ENCODE assay signal across 9 mouse cellular contexts in the genomic region with DNA sequence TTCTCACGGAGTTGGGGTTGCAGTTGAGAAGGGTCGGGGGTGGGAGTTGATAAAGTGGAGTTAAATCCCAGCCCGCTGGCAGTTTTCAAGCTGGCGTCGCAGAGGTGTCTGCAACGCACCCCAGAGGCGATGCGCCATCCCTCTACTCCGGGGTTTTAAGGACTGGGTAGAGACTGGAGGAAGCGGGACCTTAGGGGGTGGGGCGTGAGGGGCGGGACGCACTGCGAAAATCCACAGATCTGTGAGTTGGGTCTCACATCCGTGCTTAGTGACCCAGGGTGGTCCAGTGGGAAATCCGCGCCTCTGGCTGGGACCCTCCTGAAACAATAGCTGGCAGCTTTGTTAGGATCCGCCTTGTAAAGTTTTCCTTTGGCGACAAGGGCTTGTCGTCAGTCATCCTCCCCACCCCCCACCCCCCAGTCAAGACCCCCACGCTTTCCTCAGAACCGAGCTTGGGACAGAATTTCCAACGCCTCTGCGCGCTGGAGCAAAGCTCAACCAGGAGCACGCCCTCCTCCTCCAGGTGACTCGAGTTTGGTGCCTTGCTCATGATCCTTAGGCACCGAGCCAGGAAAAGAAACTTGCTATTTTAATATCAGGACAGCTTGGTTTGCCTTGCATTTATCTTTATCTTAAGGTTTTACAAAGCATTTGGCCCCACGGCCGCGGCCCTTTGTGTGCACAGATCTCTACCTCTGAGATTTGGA. TPM values are rescaled to one million over a fixed set of nuclear protein-coding genes. Genes with fewer than 3 reads are reported as not detected.
A peak's percentile ranks its signal among the peaks of the same experiment; 100 is the strongest.
DNase-seq lines count a peak whose midpoint lies in the region; ATAC-seq and TF ChIP-seq lines count a peak whose summit lies in the region.
"Had no signal": no experiment of that assay in that cellular context is flagged by ENCODE, and none has a peak within 500 bp of the region (broad histone marks: within the 10 kb centered on the region; RNA-seq: fewer than 3 reads in every experiment).

Gene Cyp1b1, minus strand, starts transcription at position 131 of the 707 bp plus-strand sequence.

- peaks cover 26% of the 10 kb centered on the region for H3K27me3 ChIP-seq in thymus, adult 2 months (ENCODE audit: control insufficient read depth, insufficient read depth, low read length)
- peaks cover 63% of the 10 kb centered on the region for H3K27me3 ChIP-seq in liver, embryonic 11.5 days (replicated peaks; ENCODE audit: control insufficient read depth, insufficient read depth, low read length)
- peaks cover 35% of the 10 kb centered on the region for H3K27me3 ChIP-seq in stomach, embryonic 15.5 days (replicated peaks)

- peak within 1 kb of the TSS; percentile 46 for H3K4me3 ChIP-seq in thymus, adult 2 months (ENCODE audit: control insufficient read depth, insufficient read depth, low read length)
- H3K4me3 ChIP-seq in liver, embryonic 11.5 days (ENCODE audit: low read depth, low read length) = peak within 1 kb of the TSS; percentile 43
- peak within 1 kb of the TSS; percentile 42 for H3K4me3 ChIP-seq in stomach, embryonic 15.5 days (replicated peaks)
- H3K4me3 ChIP-seq: erythroblast, embryonic 14.5 days had no signal

- peak within 1 kb of the TSS; percentile 38 for H3K9ac ChIP-seq in liver, embryonic 11.5 days (ENCODE audit: low read depth, low read length)
- peak within 1 kb of the TSS; percentile 9; the same call in 1 of the 2 replicates for H3K9ac ChIP-seq in stomach, embryonic 15.5 days

- WGBS in thymus, adult 2 months = 4% methylated on average over 31 of the region's 31 CpGs
- WGBS in liver, embryonic 11.5 days = 2% methylated on average over 31 of the region's 31 CpGs
- WGBS in stomach, embryonic 15.5 days = under 1% methylated on average over 31 of the region's 31 CpGs

- TF ChIP-seq CTCF in thymus, adult 2 months (IDR thresholded peaks at IDR 0.05; ENCODE audit: borderline replicate concordance, control insufficient read depth, extremely low read depth, insufficient read depth, low read length, poor library complexity) = no peak

- DNase-seq in thymus, adult 2 months = no peak
- no peak for DNase-seq in thymus, postnatal 25 days
- peak; percentile 56 for DNase-seq in embryo, embryonic 9.5 days (ENCODE audit: extremely low spot score)
- peak; percentile 26 for DNase-seq in heart, postnatal 4 days
- DNase-seq in liver, embryonic 11.5 days (ENCODE audit: low spot score) = no peak
- no peak for DNase-seq in spleen, adult 12 weeks (ENCODE audit: low spot score)

- TF ChIP-seq POLR2A in thymus, adult 2 months (IDR thresholded peaks at IDR 0.05; ENCODE audit: control insufficient read depth, extremely low read depth, insufficient read depth, low read length, poor library complexity) = no peak

- H3K9me3 ChIP-seq in liver, embryonic 11.5 days (ENCODE audit: control insufficient read depth, low read length) = no peaks in the 10 kb centered on the region
- H3K9me3 ChIP-seq in stomach, embryonic 15.5 days = no peaks in the 10 kb centered on the region

- peak within 1 kb of the TSS; percentile 80 for H3K4me2 ChIP-seq in liver, embryonic 11.5 days
- peak within 1 kb of the TSS; percentile 89 for H3K4me2 ChIP-seq in stomach, embryonic 15.5 days

- ATAC-seq in liver, embryonic 11.5 days (replicated peaks; ENCODE audit: low FRiP score) = no peak
- ATAC-seq in stomach, embryonic 15.5 days (ENCODE audit: insufficient read depth, low FRiP score, low read depth) = peak; percentile 21; the same call in 1 of the 2 replicates
- no peak for ATAC-seq in erythroid progenitor cell, adult 5-6 weeks (replicated peaks; ENCODE audit: low FRiP score, poor library complexity, severe bottlenecking)

- H3K4me1 ChIP-seq in thymus, adult 2 months (replicated peaks; ENCODE audit: control insufficient read depth, insufficient read depth, low read length) = peaks cover 26% of the 10 kb centered on the region
- H3K4me1 ChIP-seq in liver, embryonic 11.5 days (replicated peaks; ENCODE audit: control insufficient read depth, insufficient read depth, low read length) = peaks cover 15% of the 10 kb centered on the region; the same call in 1 of the 2 replicates
- peaks cover 33% of the 10 kb centered on the region for H3K4me1 ChIP-seq in stomach, embryonic 15.5 days

- H3K36me3 ChIP-seq in thymus, adult 2 months (ENCODE audit: control insufficient read depth, insufficient read depth, low read length) = no peaks in the 10 kb centered on the region
- no peaks in the 10 kb centered on the region for H3K36me3 ChIP-seq in liver, embryonic 11.5 days (ENCODE audit: control insufficient read depth, insufficient read depth, low read length)
- no peaks in the 10 kb centered on the region for H3K36me3 ChIP-seq in stomach, embryonic 15.5 days

- no peak within 1 kb of the TSS for H3K27ac ChIP-seq in thymus, adult 2 months (ENCODE audit: control insufficient read depth, insufficient read depth, low read length)
- no peak within 1 kb of the TSS for H3K27ac ChIP-seq in liver, embryonic 11.5 days (ENCODE audit: low read depth, low read length)
- H3K27ac ChIP-seq in stomach, embryonic 15.5 days = peak within 1 kb of the TSS; percentile 40; the same call in 1 of the 2 replicates

RNA-seq across cellular contexts. Expression of gene Cyp1b1, which starts in this region (rescaled TPM):
- polyA plus RNA-seq in thymus, adult 2 months (2012; rRNA removed) = 12.2 and 14.1 TPM in 2 replicates
- 1 to 10 TPM; 4.4 to 4.7 TPM for total RNA-seq in heart, postnatal 4 days (2021)
- 6.9 and 10.2 TPM in 2 replicates for polyA plus RNA-seq in liver, embryonic 11.5 days (2014; fragmentation: Nextera tagmentation; extraction: Ambion mirVana)
- 7.7 and 9.1 TPM in 2 replicates for polyA plus RNA-seq in stomach, embryonic 15.5 days (2015; fragmentation: Nextera tagmentation; extraction: Ambion mirVana)
- 1.1 and 3.8 TPM in 2 replicates for total RNA-seq in erythroid progenitor cell, adult 5-6 weeks (2015; ENCODE audit: low replicate concordance)
- 0.13 and 1.2 TPM in 2 replicates for total RNA-seq in erythroid progenitor cell, adult 5-6 weeks (2017; ENCODE audit: low replicate concordance)
- polyA plus RNA-seq: erythroblast, embryonic 14.5 days had no signal

Comparison
In these comparisons a context has a peak if more than half of its experiments do, and no peak if none do; other contexts are left out.
1. DNase-seq: peak in embryo, embryonic 9.5 days (single experiment) and heart, postnatal 4 days (single experiment); none in thymus, adult 2 months (single experiment), thymus, postnatal 25 days (single experiment), liver, embryonic 11.5 days (single experiment) and spleen, adult 12 weeks (single experiment).
2. Peak in every context shown above with its lines, with median percentiles within 50 percentile points of each other: H3K4me3 ChIP-seq.